Mouse (Mus musculus) CH12.LX (cell line): Measurements from ENCODE around the gene Zfp488.
A peak's percentile ranks its signal among the peaks of the same experiment; 100 is the strongest.

Experiments
- CTCF ChIP-seq, 2 experiments: IDR thresholded peaks in 1 of 2; conservative IDR thresholded peaks in 1 of 2; 2 replicates each; pipeline ENCODE4 v1.5.1; 2011 to 2012; ENCODE audit warnings: low read depth in 2 of 2, low read length in 2 of 2, improper control_type of control experiment in 1 of 2, inconsistent platforms in 1 of 2, mild to moderate bottlenecking in 1 of 2, moderate library complexity in 1 of 2
- EP300 ChIP-seq: IDR thresholded peaks from 2 replicates; pipeline ENCODE4 v1.6.1; 2011; ENCODE audit warnings: low read length, improper control_type of control experiment
- NELFE ChIP-seq: IDR thresholded peaks from 2 replicates; pipeline ENCODE4 v1.6.1; 2011; ENCODE audit warnings: low read depth, low read length, improper control_type of control experiment
- PAX5 ChIP-seq: IDR thresholded peaks from 2 replicates; pipeline ENCODE4 v1.6.1; 2012; ENCODE audit warnings: low read length, inconsistent platforms, mixed read lengths
- POLR2A ChIP-seq: IDR thresholded peaks from 2 replicates; pipeline ENCODE4 v1.6.1; 2011; ENCODE audit warnings: low read depth, mild to moderate bottlenecking, improper control_type of control experiment, low read length
- ZC3H11A ChIP-seq: IDR thresholded peaks from 2 replicates; pipeline ENCODE4 v1.6.1; 2012; ENCODE audit warnings: low read depth, mild to moderate bottlenecking, inconsistent platforms, low read length, improper control_type of control experiment

GRCm38 (mm10) chr14:33956055-33956454 lies 22.5 kb downstream of the Zfp488 start:
- TF ChIP-seq CTCF (conservative IDR thresholded peaks at IDR 0.05 in 1 of 2, IDR thresholded peaks at IDR 0.05 in 1 of 2; ENCODE audit: low read depth in 2 of 2, low read length in 2 of 2) (peak; percentile 10 to 43; a peak in 2 of 4 replicates), POLR2A (no peak), PAX5 (no peak), EP300 (no peak), ZC3H11A (no peak), NELFE (no peak)
